Mouse (Mus musculus): ENCODE measurements around the gene Il31ra. TPM values are rescaled to one million over a fixed set of nuclear protein-coding genes. Genes with fewer than 3 reads are reported as not detected.

The Il31ra gene
- polyA plus RNA-seq, 1 experiment from 2014 or later: not detected

DNA sequence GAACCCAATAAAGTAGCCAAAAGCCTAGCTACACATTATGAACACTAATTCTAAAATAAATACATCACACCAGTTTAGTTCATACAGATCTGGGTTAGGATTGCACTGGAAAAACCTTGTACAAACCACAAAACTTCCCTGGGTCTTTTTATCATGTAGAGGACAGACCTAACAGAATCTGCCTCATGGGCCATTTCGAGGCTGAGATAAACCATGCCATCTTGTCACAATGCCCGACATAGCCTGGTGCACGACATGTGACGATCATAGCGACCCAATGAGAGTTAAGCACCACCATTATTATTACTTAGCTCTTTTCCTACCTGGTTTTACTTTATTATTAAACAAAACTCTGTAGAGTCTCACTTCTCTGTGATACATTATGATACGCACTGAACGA, 57.1 kb downstream of the Il31ra start:
- H3K27ac ChIP-seq: no peak overlapping the region
- no peak overlapping the region for H3K4me3 ChIP-seq (ENCODE audit: inconsistent target)
- no peaks in the 10 kb centered on the region for H3K36me3 ChIP-seq (ENCODE audit: inconsistent target)
- H3K79me2 ChIP-seq (ENCODE audit: inconsistent target): no peaks in the 10 kb centered on the region
- WGBS (ENCODE audit: missing documents): 91% methylated on average over 7 of the region's 7 CpGs

DNA sequence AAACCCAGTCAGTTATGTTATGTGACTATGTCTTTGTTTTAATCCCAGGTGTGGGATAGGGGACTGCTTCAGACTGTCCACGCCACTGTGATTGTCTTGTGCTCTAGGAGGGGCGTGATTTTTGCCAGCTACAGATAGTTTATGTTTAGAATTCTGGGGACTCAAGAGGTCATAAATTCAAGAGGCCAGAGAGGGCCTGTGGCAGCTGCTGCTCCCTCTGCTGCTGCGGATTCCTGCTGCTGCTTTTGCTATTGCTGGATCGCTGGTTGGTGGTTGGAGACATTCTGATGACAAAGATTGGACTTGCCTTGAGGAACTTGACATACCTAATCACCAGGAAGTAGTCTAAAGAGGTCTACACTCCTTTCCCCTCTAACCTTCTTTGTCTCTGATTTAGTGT, 57.5 kb downstream of the Il31ra start:
- no peak overlapping the region for H3K27ac ChIP-seq
- no peaks in the 10 kb centered on the region for H3K36me3 ChIP-seq (ENCODE audit: inconsistent target)
- no peaks in the 10 kb centered on the region for H3K79me2 ChIP-seq (ENCODE audit: inconsistent target)
- no peak overlapping the region for H3K4me3 ChIP-seq (ENCODE audit: inconsistent target)
- 88% methylated on average over 4 of the region's 4 CpGs for WGBS (ENCODE audit: missing documents)

DNA sequence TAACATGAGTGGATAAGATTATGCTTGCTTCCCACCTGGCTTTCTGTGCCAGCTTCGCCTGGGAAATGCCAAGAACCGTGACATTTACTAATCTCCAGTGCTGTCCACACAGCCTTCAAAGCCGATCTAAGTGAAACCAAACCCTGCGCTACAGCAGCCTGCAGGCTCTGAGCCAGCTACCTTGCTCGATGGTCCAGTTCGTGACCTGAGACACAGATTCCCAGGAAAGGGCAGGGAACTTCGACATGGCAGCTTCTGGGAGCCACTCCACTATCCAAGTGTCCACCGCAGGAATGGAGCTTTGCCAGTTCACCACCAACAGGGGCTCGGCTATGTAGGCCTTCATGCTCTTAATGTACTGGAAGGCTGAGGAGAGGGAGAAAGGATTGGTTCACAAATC, 60.6 kb downstream of the Il31ra start:
- Histone ChIP-seq H3K27ac (no peak overlapping the region), H3K79me2 (ENCODE audit: inconsistent target) (no peaks in the 10 kb centered on the region), H3K4me3 (ENCODE audit: inconsistent target) (no peak overlapping the region), H3K36me3 (ENCODE audit: inconsistent target) (no peaks in the 10 kb centered on the region)
- WGBS (ENCODE audit: missing documents): 96% methylated on average over 9 of the region's 9 CpGs

DNA sequence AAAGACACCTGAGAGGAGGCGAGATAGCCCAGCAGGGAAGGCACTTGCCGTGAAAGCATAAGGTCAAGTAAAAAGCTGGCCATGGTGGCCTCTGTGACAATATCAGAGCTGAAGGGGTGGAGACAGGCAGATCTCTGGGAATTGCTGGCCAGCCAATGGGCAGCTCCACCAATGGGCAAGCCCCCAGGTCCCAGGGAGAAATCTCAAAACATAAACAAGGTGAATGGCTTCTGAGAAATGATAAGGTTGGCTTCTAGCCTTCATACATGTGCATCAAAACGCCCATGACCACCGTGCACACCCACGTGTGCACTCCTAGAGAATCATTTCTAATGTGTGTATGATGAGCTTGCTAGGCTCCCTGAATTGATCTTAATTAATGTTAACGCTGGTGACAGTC, 61.9 kb downstream of the Il31ra start:
- no peak overlapping the region for H3K27ac ChIP-seq
- 89% methylated on average over 6 of the region's 6 CpGs for WGBS (ENCODE audit: missing documents)
- H3K4me3 ChIP-seq (ENCODE audit: inconsistent target): no peak overlapping the region

DNA sequence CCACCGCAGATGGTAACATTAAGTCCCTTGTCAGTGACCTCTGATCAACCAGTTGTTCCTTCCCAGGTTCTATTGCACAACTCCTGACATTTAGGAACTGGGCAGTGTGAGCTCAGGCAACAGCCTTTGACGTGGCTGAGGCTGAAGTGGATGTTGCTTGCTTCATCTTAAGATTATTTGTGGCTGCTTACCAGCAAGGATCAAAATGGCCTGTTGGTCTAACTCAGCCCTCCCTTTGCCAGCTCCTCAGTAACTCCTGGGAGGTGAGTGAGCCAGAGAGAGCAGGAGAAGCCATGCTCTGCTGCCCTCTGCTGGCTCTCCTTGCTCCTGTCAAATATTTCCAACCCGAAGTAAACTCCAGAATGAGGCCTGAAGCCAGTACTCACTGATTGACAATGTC, 64.3 kb downstream of the Il31ra start:
- 9% methylated on average over 3 of the region's 3 CpGs for WGBS (ENCODE audit: missing documents)
- Histone ChIP-seq H3K27ac (no peak overlapping the region), H3K79me2 (ENCODE audit: inconsistent target) (no peaks in the 10 kb centered on the region), H3K36me3 (ENCODE audit: inconsistent target) (no peaks in the 10 kb centered on the region), H3K4me3 (ENCODE audit: inconsistent target) (no peak overlapping the region)

More for the DNA sequence above, 61.9 kb downstream of the Il31ra start:
- Histone ChIP-seq H3K36me3 (ENCODE audit: inconsistent target) (no peaks in the 10 kb centered on the region), H3K79me2 (ENCODE audit: inconsistent target) (no peaks in the 10 kb centered on the region)

DNA sequence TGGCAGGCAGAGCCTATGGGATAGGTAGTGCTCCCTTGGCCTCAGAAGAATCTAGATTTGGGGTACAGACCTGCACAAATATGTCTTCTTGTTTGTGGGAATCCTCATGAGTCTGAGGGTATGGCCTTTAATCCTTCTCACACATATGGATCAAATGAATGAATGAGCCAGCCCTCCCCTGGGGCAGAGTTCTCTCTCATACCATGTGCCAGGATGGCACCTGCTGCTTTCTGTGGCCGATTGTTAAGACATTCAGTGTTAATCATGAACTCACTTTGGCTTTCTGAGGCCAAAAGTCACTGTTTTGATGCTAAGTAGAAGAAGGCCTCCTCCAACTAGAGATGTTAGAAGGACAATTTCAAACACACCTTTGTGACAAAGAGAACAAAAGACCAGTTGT, 67.0 kb downstream of the Il31ra start:
- Histone ChIP-seq H3K79me2 (ENCODE audit: inconsistent target) (no peaks in the 10 kb centered on the region), H3K36me3 (ENCODE audit: inconsistent target) (no peaks in the 10 kb centered on the region), H3K4me3 (ENCODE audit: inconsistent target) (no peak overlapping the region), H3K27ac (no peak overlapping the region)
- WGBS (ENCODE audit: missing documents): 100% methylated on average over 1 of the region's 1 CpGs

DNA sequence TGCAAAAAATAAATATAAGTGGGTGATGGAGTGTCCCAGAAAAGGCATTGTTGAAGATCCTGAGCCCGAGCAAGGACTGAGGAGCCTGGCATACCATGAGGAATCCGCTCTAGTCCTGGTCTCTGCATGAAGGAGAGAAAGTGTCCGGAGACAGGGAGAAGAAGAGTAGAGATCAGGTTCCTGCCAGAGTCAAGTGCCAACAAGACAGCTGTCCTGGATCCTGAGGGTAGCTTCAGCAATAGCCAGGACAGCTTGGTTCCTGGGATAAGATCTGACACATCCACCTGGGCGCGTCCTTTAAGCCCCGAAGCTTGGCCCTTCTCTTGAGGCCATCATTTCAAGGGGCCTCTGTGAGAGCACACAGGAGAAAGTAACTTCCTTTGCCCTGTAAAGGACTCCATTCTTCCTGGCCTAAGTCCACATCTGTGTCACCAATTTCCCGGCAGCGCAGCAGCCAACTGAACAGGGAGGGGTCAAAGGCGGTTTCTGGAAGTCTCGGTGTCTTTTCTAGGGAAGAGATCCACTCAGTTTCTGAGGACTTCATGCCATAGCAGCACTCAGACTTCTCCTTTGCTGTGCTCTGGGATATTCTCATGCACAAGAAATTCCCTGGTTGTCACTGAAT, 70.7 kb downstream of the Il31ra start:
- Histone ChIP-seq H3K79me2 (ENCODE audit: inconsistent target) (no peaks in the 10 kb centered on the region), H3K27ac (no peak overlapping the region), H3K36me3 (ENCODE audit: inconsistent target) (no peaks in the 10 kb centered on the region), H3K4me3 (ENCODE audit: inconsistent target) (no peak overlapping the region)
- 93% methylated on average over 10 of the region's 10 CpGs for WGBS (ENCODE audit: missing documents)

DNA sequence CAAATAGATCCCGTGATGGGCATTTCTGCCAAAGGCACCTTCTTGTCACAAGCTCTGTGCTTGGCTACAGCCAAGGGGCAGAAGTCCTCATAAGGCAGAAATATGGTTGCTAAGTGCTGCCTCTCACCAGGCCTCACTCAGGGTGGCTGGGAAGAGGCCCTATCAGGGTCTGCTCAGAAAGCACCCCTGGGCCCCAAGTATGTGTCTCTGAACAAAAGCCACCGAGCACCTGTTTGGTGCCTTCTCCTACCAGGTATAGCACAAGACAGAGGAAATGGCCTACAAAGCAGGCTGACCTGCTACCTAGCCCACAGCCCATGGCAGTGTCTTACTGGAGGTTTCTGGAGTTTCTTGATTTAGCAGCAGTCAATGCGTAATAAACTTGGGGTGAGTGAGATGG, 71.3 kb downstream of the Il31ra start:
- no peaks in the 10 kb centered on the region for H3K36me3 ChIP-seq (ENCODE audit: inconsistent target)
- WGBS (ENCODE audit: missing documents): 89% methylated on average over 3 of the region's 3 CpGs
- H3K79me2 ChIP-seq (ENCODE audit: inconsistent target): no peaks in the 10 kb centered on the region
- H3K27ac ChIP-seq: no peak overlapping the region
- no peak overlapping the region for H3K4me3 ChIP-seq (ENCODE audit: inconsistent target)

DNA sequence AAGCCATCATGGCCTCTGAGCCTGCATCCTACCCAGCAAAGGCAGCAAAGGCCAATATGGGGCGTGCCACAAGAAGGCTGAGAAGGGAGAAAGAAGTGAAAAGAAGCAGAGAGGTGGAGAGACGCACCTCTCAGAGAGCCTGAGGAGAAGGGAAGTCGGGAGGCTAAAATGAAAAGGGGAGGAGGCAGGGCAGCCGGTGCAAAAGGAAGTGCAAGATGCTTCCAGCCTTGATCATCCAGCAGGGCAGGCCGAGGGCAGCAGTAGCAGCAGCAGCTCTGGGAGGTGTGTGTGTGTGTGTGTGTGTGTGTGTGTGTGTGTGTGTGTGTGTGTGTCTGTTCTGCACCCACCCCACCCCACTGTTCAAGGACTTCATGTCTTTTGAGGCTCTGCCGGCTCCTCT, 71.9 kb downstream of the Il31ra start:
- no peaks in the 10 kb centered on the region for H3K79me2 ChIP-seq (ENCODE audit: inconsistent target)
- no peaks in the 10 kb centered on the region for H3K36me3 ChIP-seq (ENCODE audit: inconsistent target)
- WGBS (ENCODE audit: missing documents): 39% methylated on average over 6 of the region's 6 CpGs
- no peak overlapping the region for H3K4me3 ChIP-seq (ENCODE audit: inconsistent target)
- no peak overlapping the region for H3K27ac ChIP-seq

DNA sequence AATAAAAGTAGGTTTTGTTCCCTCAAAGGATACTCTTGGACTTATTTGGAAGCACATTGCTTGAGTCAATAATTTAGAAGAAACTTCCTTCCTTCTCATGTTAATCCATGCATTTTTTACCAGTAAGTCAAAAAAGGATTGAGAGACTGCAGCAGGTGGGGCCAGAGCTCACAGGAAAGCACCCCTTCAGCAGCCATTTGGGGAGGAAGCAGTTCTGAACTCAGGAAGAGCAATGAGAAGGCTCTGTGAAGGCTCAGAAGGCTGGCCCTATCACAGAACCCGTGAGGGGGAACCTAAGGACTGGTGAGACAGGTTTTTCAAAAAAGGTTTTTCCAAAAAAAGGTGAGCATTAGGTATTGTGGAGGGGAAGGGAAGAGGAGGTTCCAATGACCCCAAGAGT, 79.6 kb downstream of the Il31ra start:
- no peaks in the 10 kb centered on the region for H3K79me2 ChIP-seq (ENCODE audit: inconsistent target)
- 13% methylated on average over 1 of the region's 1 CpGs for WGBS (ENCODE audit: missing documents)
- H3K27ac ChIP-seq: no peak overlapping the region
- no peak overlapping the region for H3K4me3 ChIP-seq (ENCODE audit: inconsistent target)
- no peaks in the 10 kb centered on the region for H3K36me3 ChIP-seq (ENCODE audit: inconsistent target)

DNA sequence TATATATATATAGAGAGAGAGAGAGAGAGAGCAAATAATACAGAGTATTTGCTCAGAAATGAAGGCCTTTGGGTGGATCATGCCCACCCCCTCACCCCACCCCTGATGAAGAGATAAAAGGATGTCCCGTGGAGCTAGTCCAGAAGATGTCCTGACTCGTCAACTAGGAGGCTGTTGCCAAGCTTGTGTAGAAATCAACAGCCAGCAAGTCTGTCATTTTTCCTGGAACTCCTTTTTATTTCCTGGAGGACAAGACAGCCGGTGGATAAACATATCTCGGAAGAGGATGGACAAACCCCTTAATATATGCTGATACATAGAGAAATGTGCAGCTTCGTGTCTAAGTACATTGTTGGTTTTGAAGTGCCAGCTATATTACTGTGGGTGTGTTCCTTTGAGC, 81.3 kb downstream of the Il31ra start:
- no peaks in the 10 kb centered on the region for H3K79me2 ChIP-seq (ENCODE audit: inconsistent target)
- 0 out of 2 replicates have a peak, but pooled peaks cover 8% of the 10 kb centered on the region for H3K36me3 ChIP-seq (ENCODE audit: inconsistent target)
- no peak overlapping the region for H3K4me3 ChIP-seq (ENCODE audit: inconsistent target)
- 88% methylated on average over 5 of the region's 5 CpGs for WGBS (ENCODE audit: missing documents)
- no peak overlapping the region for H3K27ac ChIP-seq

DNA sequence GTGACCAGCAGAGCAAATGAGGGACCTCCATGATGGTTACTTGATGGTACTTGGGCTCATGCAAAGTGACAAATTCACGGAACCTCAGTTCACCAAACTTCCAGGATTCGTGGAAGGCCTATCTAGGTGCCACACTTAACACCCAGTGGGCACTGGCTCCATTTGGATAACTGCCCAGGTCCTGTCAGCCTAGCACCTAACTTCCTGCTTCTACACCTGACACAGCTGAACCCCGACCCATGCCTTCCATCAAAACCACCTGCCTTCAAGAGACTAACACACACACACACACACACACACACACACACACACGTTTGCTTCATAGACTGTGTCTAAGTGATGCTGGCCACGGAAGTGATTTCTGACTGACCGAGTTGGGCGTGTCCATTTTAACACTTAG, 82.3 kb downstream of the Il31ra start:
- 72% methylated on average over 6 of the region's 7 CpGs for WGBS (ENCODE audit: missing documents)
- Histone ChIP-seq H3K27ac (no peak overlapping the region), H3K79me2 (ENCODE audit: inconsistent target) (no peaks in the 10 kb centered on the region), H3K36me3 (ENCODE audit: inconsistent target) (0 out of 2 replicates have a peak, but pooled peaks cover 8% of the 10 kb centered on the region), H3K4me3 (ENCODE audit: inconsistent target) (no peak overlapping the region)

DNA sequence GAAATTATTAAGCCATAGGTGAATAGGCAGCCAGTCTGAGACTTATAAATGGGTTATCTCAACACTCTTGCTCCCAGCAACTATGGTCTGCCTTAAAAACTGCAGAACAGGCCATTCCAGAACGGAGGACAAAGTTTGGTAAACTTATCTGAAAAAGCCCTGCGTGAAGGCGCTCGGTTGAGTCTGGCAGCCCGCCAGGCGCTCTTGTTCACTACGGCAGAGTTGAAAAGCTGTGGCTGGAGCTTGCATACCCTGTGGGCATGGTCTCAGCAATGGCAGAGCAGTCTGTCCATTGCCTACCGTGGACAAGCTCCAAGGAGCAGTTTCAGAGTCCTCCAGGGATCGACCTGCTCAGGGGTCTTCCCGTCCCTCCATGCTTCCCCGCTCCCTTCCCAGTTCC, 82.9 kb downstream of the Il31ra start:
- H3K36me3 ChIP-seq (ENCODE audit: inconsistent target): peaks cover 11% of the 10 kb centered on the region; the same call in 1 of the 2 replicates
- H3K27ac ChIP-seq: no peak overlapping the region
- no peak overlapping the region for H3K4me3 ChIP-seq (ENCODE audit: inconsistent target)
- no peaks in the 10 kb centered on the region for H3K79me2 ChIP-seq (ENCODE audit: inconsistent target)
- 94% methylated on average over 11 of the region's 11 CpGs for WGBS (ENCODE audit: missing documents)

DNA sequence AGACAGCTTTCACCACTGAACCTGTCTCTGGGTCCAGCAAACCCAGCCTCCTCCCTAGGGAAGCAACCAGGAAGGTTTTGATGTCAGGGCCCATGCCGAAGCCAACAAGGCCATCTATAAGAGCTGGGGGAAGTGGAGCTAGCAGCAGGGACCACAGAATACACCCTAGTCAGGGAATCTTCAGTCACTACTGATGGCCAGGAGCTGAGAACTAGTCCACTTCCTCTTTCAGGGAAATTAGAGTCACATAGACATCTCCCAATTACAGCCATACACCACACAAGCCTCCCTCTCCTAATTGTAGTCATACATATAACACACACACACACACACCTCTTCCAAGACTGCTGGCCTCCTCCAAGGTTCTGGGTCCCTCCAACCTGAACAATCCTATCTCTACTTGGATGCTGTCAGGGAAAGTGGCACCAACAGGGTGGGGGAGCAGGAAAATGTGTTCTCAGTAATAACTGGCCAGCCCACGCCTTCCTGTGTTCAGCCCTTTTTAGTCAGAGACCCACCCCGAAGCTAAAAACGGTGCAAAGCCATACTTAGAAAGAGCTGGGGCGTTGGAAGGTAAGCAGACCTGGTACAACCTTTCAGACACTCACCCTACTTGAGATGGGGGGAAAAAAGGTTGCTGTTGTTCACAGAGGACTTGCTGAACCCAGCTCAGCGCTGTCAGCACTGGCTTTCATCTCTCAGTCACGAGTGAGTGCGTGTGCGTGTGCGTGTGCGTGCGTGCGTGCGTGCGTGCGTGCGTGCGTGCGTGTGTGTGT, 83.5 kb downstream of the Il31ra start:
- no peak overlapping the region for H3K27ac ChIP-seq
- WGBS (ENCODE audit: missing documents): 77% methylated on average over 17 of the region's 19 CpGs
- H3K36me3 ChIP-seq (ENCODE audit: inconsistent target): peaks cover 18% of the 10 kb centered on the region; the same call in 1 of the 2 replicates

DNA sequence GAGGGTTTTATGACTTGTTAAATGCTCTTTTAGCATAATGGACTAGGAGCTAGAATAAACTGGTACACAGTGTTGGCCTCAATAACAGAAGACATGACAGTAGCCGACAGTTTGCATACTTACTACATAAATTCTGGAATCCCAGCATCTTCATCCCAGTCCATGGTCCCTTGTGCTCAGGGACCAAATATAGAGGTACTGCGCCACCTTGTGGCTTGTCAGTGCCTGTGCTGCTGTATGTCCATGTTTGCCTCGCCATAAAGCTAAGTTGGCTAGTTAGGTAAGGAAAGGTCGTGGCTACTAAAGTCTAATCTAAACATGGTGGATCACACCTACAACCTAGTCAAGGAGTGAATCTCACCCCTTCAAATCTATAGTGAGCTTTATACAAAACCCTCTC, 84.7 kb downstream of the Il31ra start:
- Histone ChIP-seq H3K27ac (no peak overlapping the region), H3K79me2 (ENCODE audit: inconsistent target) (no peaks in the 10 kb centered on the region; the same call in 1 of the 2 replicates), H3K4me3 (ENCODE audit: inconsistent target) (no peak overlapping the region), H3K36me3 (ENCODE audit: inconsistent target) (peaks cover 29% of the 10 kb centered on the region)
- WGBS (ENCODE audit: missing documents): 27% methylated on average over 4 of the region's 4 CpGs

More for the DNA sequence above, 83.5 kb downstream of the Il31ra start:
- H3K4me3 ChIP-seq (ENCODE audit: inconsistent target): no peak overlapping the region
- H3K79me2 ChIP-seq (ENCODE audit: inconsistent target): no peaks in the 10 kb centered on the region

Data from macrophage (primary cell).